Mouse (Mus musculus) forebrain, embryonic 16.5 days (tissue): ENCODE measurements at regions not wholly inside any gene's neighbourhood (a gene's known extent, or its start where the extent isn't known, plus 50 kb on each side); places are given as distances from the start of the nearest gene placed in this dataset.

Source experiments
- ATAC-seq: fragments of 200-750 bp; cut with Nextera tagmentation; 2 replicates; pipeline ENCODE4 v1.8.0; 2017; ENCODE audit warnings: mild to moderate bottlenecking, moderate library complexity
- H3K27ac ChIP-seq: fragments of 300-500 bp; sonication (generic); 2 replicates; pipeline ENCODE4 v1.5.1; 2014; ENCODE audit warnings: low read length, control low read depth
- H3K27me3 ChIP-seq: fragments of 300-500 bp; sonication (generic); replicated peaks from 2 replicates; pipeline ENCODE4 v1.6.1; 2014; ENCODE audit warnings: low read length; ENCODE audit not compliant: control insufficient read depth, insufficient read depth
- H3K36me3 ChIP-seq: fragments of 300-500 bp; sonication (generic); 2 replicates; pipeline ENCODE4 v1.6.1; 2014; ENCODE audit not compliant: control insufficient read depth, insufficient read depth
- H3K4me1 ChIP-seq: fragments of 300-500 bp; sonication (generic); replicated peaks from 2 replicates; pipeline ENCODE4 v1.6.1; 2014; ENCODE audit warnings: low read length; ENCODE audit not compliant: control insufficient read depth, insufficient read depth
- H3K4me2 ChIP-seq: fragments of 300-500 bp; sonication (generic); 2 replicates; pipeline ENCODE4 v1.6.1; 2014; ENCODE audit warnings: mild to moderate bottlenecking, low read length, control low read depth
- H3K4me3 ChIP-seq: fragments of 300-500 bp; sonication (generic); replicated peaks from 2 replicates; pipeline ENCODE4 v1.5.1; 2014; ENCODE audit warnings: mild to moderate bottlenecking, low read length, control low read depth
- H3K9ac ChIP-seq: fragments of 300-500 bp; sonication (generic); replicated peaks from 2 replicates; pipeline ENCODE4 v1.6.1; 2014; ENCODE audit warnings: low read depth, low read length, control low read depth
- H3K9me3 ChIP-seq: fragments of 300-500 bp; sonication (generic); 2 replicates; pipeline ENCODE4 v1.6.1; 2016; ENCODE audit warnings: low read length; ENCODE audit not compliant: control insufficient read depth
- WGBS: fragments of 180-500 bp; shearing (Covaris S2); extraction: QIAGEN DNeasy Blood & Tissue Kit; methylation state at CpG from one replicate; pipeline ENCODE4 v1.1.7; 2014; 5-methylcytosine and 5-hydroxymethylcytosine counted together

DNA sequence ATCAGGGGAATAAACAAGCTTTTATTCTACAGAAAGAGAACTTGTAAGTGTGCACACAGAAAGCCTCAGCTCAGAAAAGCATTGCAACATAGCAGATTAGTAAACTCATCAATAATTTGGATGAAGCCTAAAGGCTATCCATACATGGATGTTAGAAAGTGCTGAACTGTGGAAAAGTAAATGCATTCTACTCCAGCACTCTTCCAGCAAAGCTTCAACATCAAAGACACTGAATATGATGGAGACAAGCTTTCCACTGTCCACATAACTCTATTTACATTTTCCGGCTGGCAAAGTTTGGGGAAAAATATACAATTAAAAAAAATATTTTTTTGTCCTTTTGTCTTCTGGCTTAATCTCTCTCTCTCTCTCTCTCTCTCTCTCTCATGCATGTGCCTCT lies 69.7 kb downstream of the Slitrk6 start:
- Histone ChIP-seq H3K4me2 (no peak overlapping the region), H3K27me3 (no peaks in the 10 kb centered on the region), H3K4me1 (no peaks in the 10 kb centered on the region), H3K36me3 (no peaks in the 10 kb centered on the region), H3K9ac (no peak overlapping the region), H3K4me3 (no peak overlapping the region), H3K9me3 (no peaks in the 10 kb centered on the region), H3K27ac (no peak overlapping the region)
- no peak for ATAC-seq
- 84% methylated on average over 1 of the region's 1 CpGs for WGBS

DNA sequence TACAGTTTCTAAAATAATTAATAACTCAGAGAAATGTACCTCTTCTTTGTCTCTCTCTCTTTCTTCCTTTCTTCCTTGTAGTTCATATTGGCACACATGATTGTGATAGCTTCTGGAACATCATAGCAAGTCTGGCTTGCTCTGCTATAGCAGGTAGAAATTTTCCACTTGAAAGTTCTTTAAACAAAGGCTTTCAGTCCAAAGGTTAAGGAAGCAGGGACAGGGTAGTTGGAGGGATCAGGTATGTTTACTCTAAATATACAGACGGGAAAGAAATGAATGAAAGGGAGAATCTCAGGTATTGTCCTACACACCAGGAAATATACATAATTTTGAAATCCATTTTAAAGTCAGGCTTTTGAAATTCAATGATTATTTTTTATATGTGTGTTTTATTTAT lies 75.2 kb downstream of the Slitrk6 start:
- H3K4me1 ChIP-seq, result no peaks in the 10 kb centered on the region
- 94% methylated on average over 1 of the region's 1 CpGs for WGBS
- no peak for ATAC-seq

DNA sequence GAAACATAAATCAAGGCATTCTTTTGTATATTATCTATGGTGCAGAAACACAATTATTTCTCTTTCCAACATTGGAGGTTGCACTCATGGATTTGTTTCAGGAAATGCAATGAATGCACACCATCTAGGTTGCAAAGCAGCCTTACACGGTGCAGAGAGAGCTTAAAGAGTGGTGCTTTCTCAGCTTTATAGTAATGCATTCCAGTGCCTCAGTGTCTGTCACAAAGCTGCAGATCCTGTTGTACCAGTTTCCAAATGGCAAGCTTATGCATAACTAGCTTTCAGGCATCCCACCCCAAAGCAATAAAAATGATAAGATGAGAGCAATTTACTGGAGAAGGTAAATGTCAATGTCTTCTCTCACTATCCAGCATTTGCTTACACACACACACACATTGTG lies 89.2 kb downstream of the Slitrk6 start:
- ATAC-seq, result no peak
- H3K9me3 ChIP-seq, result no peaks in the 10 kb centered on the region
- no peak overlapping the region for H3K9ac ChIP-seq
- H3K4me1 ChIP-seq, result no peaks in the 10 kb centered on the region
- H3K36me3 ChIP-seq, result no peaks in the 10 kb centered on the region
- no peak overlapping the region for H3K27ac ChIP-seq
- no peaks in the 10 kb centered on the region for H3K27me3 ChIP-seq
- 60% methylated on average over 1 of the region's 1 CpGs for WGBS
- no peak overlapping the region for H3K4me2 ChIP-seq
- H3K4me3 ChIP-seq, result no peak overlapping the region

More for the DNA sequence above, 75.2 kb downstream of the Slitrk6 start:
- no peaks in the 10 kb centered on the region for H3K9me3 ChIP-seq
- H3K4me2 ChIP-seq, result no peak overlapping the region
- no peaks in the 10 kb centered on the region for H3K27me3 ChIP-seq
- no peak overlapping the region for H3K9ac ChIP-seq
- H3K36me3 ChIP-seq, result no peaks in the 10 kb centered on the region
- no peak overlapping the region for H3K27ac ChIP-seq
- H3K4me3 ChIP-seq, result no peak overlapping the region

DNA sequence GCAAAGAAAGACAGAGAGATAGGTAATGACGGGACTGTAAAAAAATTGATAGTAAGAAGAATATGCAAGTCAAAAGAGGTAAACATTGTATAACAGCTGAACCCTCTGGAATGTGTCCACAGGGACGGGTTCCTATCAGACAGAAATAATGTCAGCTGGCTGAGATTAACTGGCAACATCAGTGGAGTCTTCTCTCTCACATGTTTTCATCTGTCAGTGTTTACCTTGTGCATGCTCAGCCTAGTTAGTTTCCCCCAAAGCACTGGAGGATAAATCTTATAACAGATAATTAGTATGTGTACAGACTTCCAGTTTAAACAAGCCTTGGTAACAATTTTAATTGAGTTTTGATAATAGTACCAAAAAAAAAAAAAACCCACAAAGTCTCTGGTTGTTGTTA lies 91.7 kb downstream of the Slitrk6 start:
- no peak overlapping the region for H3K9ac ChIP-seq

DNA sequence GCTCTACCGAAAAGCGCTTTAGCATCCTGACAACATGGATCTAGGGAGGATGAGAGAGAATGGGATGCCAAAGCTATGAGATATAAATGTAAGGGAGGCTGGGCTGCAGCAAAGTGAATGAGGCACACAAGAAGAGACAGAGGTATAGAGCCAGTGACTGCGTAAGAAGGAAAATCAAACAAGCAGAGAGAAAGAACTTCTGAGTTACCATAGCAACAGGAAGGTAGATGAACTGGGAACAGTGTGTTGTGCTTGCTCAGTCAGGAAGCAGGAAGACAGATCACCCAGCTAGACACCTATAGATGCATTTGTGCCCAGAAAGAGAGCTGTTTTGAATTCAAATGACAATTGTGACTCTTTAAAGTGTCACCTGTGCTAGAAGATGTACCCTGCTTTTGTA lies 120.8 kb downstream of the Slitrk6 start:
- H3K27me3 ChIP-seq, result no peaks in the 10 kb centered on the region
- H3K9ac ChIP-seq, result no peak overlapping the region
- H3K27ac ChIP-seq, result no peak overlapping the region
- no peaks in the 10 kb centered on the region for H3K36me3 ChIP-seq
- 85% methylated on average over 3 of the region's 3 CpGs for WGBS
- no peaks in the 10 kb centered on the region for H3K4me1 ChIP-seq
- H3K9me3 ChIP-seq, result no peaks in the 10 kb centered on the region
- H3K4me2 ChIP-seq, result no peak overlapping the region
- no peak overlapping the region for H3K4me3 ChIP-seq
- ATAC-seq, result peak; percentile 73; the same call in 1 of the 2 replicates

More for the DNA sequence above, 91.7 kb downstream of the Slitrk6 start:
- Histone ChIP-seq H3K36me3 (no peaks in the 10 kb centered on the region), H3K27ac (no peak overlapping the region), H3K9me3 (no peaks in the 10 kb centered on the region), H3K4me3 (no peak overlapping the region), H3K4me1 (no peaks in the 10 kb centered on the region), H3K27me3 (no peaks in the 10 kb centered on the region), H3K4me2 (no peak overlapping the region)
- 80% methylated on average over 2 of the region's 2 CpGs for WGBS
- ATAC-seq, result no peak

DNA sequence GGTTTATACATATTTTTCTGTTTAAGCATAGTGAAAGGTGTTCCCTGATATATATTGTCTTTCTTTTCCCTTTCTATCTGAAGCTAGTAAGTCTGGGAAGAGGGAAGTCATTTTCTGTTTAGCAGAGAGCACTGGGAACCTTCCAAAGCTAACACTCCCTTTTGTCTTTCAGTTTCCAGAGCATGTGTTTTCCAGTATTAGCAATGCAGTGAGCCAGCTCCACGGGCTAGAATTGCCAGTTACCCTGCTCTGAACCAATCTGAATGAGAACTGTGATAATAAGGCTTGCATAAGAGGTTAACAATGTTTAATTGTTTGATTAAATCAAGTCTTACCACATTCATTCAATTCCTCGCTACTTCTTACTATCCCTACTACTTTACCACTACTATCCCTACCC lies 131.2 kb downstream of the Slitrk6 start:
- no peak overlapping the region for H3K4me2 ChIP-seq
- H3K36me3 ChIP-seq, result no peaks in the 10 kb centered on the region
- no peaks in the 10 kb centered on the region for H3K9me3 ChIP-seq
- H3K4me1 ChIP-seq, result no peaks in the 10 kb centered on the region
- H3K27ac ChIP-seq, result no peak overlapping the region
- no peak overlapping the region for H3K9ac ChIP-seq
- no peak overlapping the region for H3K4me3 ChIP-seq
- ATAC-seq, result peak; percentile 57; the same call in 1 of the 2 replicates
- H3K27me3 ChIP-seq, result no peaks in the 10 kb centered on the region
- 33% methylated on average over 2 of the region's 2 CpGs for WGBS

DNA sequence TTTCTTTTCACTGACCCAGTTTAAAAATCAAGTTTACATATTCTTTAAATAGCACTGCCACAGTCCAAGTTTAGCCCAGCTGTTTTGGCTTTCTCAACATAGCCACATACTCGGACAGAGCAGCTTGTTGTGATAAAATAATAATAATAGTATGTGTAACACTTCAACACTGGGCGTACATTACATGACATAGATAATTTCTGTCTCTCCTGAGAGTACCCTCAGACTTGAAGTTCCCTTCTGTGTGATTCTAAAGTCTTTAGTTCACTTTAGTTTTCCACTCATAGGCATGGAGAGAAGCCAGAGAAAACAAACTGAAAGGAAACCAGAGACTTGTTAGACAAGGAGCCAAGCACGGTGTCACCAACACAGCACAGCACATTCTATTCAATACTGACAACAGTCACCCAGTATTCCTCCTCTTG lies 136.4 kb downstream of the Slitrk6 start:
- ATAC-seq, result no peak
- WGBS, result 75% methylated on average over 3 of the region's 3 CpGs

DNA sequence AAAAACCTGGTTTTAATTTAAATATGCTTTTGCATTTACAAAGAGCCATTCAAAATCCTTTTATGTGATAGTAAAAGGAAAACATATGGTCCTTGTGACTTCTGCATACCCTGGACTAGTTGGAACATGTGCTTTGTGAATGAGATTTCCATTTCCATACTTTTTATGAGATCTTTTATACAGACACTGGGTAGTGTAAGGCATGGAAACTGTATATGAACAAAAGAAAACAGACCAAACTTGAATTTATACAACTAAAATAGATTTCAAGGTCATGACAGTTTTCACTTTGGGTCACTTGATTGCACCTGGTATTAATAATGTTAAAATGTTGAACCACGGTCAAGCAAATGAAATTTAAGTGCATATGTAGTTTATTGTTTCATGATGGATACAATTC lies 138.5 kb downstream of the Slitrk6 start:
- H3K4me1 ChIP-seq, result no peaks in the 10 kb centered on the region
- 97% methylated on average over 1 of the region's 1 CpGs for WGBS
- H3K27me3 ChIP-seq, result no peaks in the 10 kb centered on the region
- no peak overlapping the region for H3K4me2 ChIP-seq
- H3K9ac ChIP-seq, result no peak overlapping the region
- no peak overlapping the region for H3K27ac ChIP-seq
- H3K36me3 ChIP-seq, result no peaks in the 10 kb centered on the region
- no peak overlapping the region for H3K4me3 ChIP-seq
- ATAC-seq, result no peak
- H3K9me3 ChIP-seq, result no peaks in the 10 kb centered on the region

More for the DNA sequence above, 136.4 kb downstream of the Slitrk6 start:
- Histone ChIP-seq H3K4me2 (no peak overlapping the region), H3K9ac (no peak overlapping the region), H3K4me3 (no peak overlapping the region), H3K27me3 (no peaks in the 10 kb centered on the region), H3K9me3 (no peaks in the 10 kb centered on the region), H3K4me1 (no peaks in the 10 kb centered on the region), H3K27ac (no peak overlapping the region), H3K36me3 (no peaks in the 10 kb centered on the region)

DNA sequence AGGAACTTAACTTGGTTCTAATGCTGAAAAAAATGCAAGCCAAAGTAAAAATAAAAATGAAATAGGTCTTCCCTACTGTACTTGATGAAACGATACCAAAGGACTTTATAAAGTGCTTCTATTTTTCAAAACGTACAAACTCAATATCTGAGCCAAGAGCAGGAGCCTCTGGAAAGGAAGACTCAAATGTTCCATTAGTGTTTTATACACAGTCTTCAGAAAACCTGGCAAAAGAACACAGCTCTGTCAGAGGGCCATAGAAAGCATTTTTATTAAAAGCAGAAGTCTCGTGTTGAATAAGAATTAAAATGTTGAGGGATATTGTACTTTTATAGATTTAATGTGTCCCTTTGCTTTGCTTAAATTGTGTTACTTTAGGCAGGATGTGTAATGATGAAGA lies 174.6 kb downstream of the Slitrk6 start:
- no peak overlapping the region for H3K9ac ChIP-seq
- H3K27me3 ChIP-seq, result no peaks in the 10 kb centered on the region
- no peaks in the 10 kb centered on the region for H3K9me3 ChIP-seq
- no peaks in the 10 kb centered on the region for H3K4me1 ChIP-seq
- H3K4me3 ChIP-seq, result no peak overlapping the region
- ATAC-seq, result no peak
- 80% methylated on average over 3 of the region's 3 CpGs for WGBS
- no peaks in the 10 kb centered on the region for H3K36me3 ChIP-seq
- no peak overlapping the region for H3K4me2 ChIP-seq
- H3K27ac ChIP-seq, result no peak overlapping the region

DNA sequence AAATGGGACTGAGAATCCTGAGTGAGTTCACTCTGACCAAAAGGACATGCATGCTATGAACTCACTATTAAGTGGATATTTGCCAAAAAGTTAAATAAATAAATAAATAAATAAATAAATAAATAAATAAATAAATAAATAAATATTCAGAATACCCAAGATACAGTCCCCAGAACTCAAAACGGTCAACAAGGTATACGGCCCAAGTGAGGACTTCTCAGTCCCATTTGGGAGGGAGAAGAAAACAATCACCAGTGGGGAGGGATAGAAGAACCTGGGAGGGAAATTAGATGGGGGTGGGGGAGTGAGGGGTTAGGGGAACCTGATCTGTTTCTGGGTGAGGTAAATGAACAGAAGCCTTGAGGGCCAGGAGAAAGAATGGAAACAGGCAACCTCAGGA lies 184.2 kb downstream of the Slitrk6 start:
- Histone ChIP-seq H3K9me3 (no peaks in the 10 kb centered on the region), H3K36me3 (no peaks in the 10 kb centered on the region), H3K4me1 (no peaks in the 10 kb centered on the region), H3K4me3 (no peak overlapping the region), H3K4me2 (no peak overlapping the region), H3K27me3 (no peaks in the 10 kb centered on the region), H3K9ac (no peak overlapping the region), H3K27ac (no peak overlapping the region)
- 96% methylated on average over 2 of the region's 2 CpGs for WGBS
- ATAC-seq, result no peak
